Mouse (Mus musculus): ENCODE data around the gene Neurl1a.

GRCm38 (mm10) chr19:47151332-47152061, 27.1 kb upstream of the Neurl1a start:
- TF ChIP-seq CTCF (IDR thresholded peaks at IDR 0.05; ENCODE audit: control insufficient read depth, insufficient read depth, low read length) = no peak
- TF ChIP-seq POLR2A (IDR thresholded peaks at IDR 0.05; ENCODE audit: borderline replicate concordance, control insufficient read depth, low read depth, low read length) = no peak

Data from bone marrow, adult 2 months (tissue).